21 mouse cellular contexts compared by ENCODE assay signal in the genomic region with DNA sequence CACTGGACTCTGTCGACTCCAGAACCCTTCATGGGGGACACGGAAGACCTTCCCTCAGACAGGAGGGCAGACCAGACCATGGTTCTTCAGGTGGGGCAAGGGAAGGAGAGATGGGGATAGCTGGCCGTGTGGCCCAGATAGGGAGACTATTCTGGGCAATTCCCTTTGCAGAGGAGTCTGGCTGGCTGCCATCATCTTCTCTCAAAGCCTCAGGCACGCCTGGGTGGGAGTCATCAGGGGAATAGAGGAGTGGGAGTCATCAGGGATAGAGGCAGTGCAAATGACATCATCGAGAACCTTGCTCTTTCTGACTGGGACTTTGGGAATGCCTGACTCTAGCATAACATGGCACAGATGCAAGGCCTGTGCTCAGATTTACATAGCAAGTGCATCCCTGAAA. TPM values are rescaled to one million over a fixed set of nuclear protein-coding genes. Genes with fewer than 3 reads are reported as not detected.
"Had no signal": no experiment of that assay in that cellular context is flagged by ENCODE, and none has a peak within 500 bp of the region (broad histone marks: within the 10 kb centered on the region; RNA-seq: fewer than 3 reads in every experiment).

No protein-coding gene starts in this region.

- H3K27me3 ChIP-seq: kidney, embryonic 15.5 days; limb, embryonic 13.5 days; neural tube, embryonic 15.5 days; stomach, embryonic 15.5 days had no signal

- H3K4me1 ChIP-seq: kidney, embryonic 15.5 days; limb, embryonic 13.5 days; stomach, embryonic 15.5 days had no signal

- H3K36me3 ChIP-seq: kidney, embryonic 15.5 days; limb, embryonic 13.5 days; midbrain, embryonic 12.5 days; neural tube, embryonic 15.5 days; stomach, embryonic 15.5 days had no signal

- H3K4me2 ChIP-seq: kidney, embryonic 15.5 days; limb, embryonic 13.5 days; midbrain, embryonic 12.5 days; neural tube, embryonic 15.5 days; stomach, embryonic 15.5 days had no signal

- H3K9me3 ChIP-seq: kidney, embryonic 15.5 days; limb, embryonic 13.5 days; midbrain, embryonic 12.5 days; neural tube, embryonic 15.5 days; stomach, embryonic 15.5 days had no signal

- H3K4me3 ChIP-seq: kidney, embryonic 15.5 days; limb, embryonic 13.5 days; midbrain, embryonic 12.5 days; myocyte; neural tube, embryonic 15.5 days; stomach, embryonic 15.5 days had no signal

- DNase-seq: kidney, adult 2 months; kidney, postnatal 14 days; lung, adult 18-20 months; thymus, postnatal 36 days had no signal

- H3K9ac ChIP-seq: kidney, embryonic 15.5 days; limb, embryonic 13.5 days; liver, embryonic 14.5 days; midbrain, embryonic 12.5 days; neural tube, embryonic 15.5 days; stomach, embryonic 15.5 days had no signal

- H3K27ac ChIP-seq: kidney, embryonic 15.5 days; limb, embryonic 13.5 days; liver, embryonic 14.5 days; midbrain, embryonic 12.5 days; neural tube, embryonic 15.5 days; stomach, embryonic 15.5 days had no signal

RNA-seq across cellular contexts. Expression of gene Cacna1s, which starts 11.4 kb away (rescaled TPM):
- total RNA-seq: megakaryocyte-erythroid progenitor cell, adult 5-6 weeks had no signal
- polyA plus RNA-seq: liver, adult 2 months; liver, embryonic 14.5 days had no signal

RNA-seq across cellular contexts. Expression of gene Ascl5, which starts 13.4 kb away (rescaled TPM):
- total RNA-seq: layer of hippocampus, adult 8-10 months; layer of hippocampus, postnatal 14 days; liver, adult 2 months; megakaryocyte-erythroid progenitor cell, adult 5-6 weeks had no signal
- polyA plus RNA-seq: kidney, adult 2 months; kidney, embryonic 15.5 days; large intestine, adult 2 months; limb, embryonic 13.5 days; liver, adult 2 months; liver, embryonic 14.5 days; lung, embryonic 16.5 days; midbrain, embryonic 12.5 days; neural tube, embryonic 11.5 days; neural tube, embryonic 15.5 days; spleen, adult 2 months; testis, adult 2 months; thymus, postnatal 0 days had no signal

RNA-seq across cellular contexts. Expression of gene Igfn1, which starts 57.8 kb away (rescaled TPM):
- total RNA-seq: liver, adult 2 months; megakaryocyte-erythroid progenitor cell, adult 5-6 weeks had no signal
- polyA plus RNA-seq: large intestine, adult 2 months; liver, adult 2 months; liver, embryonic 14.5 days; lung, embryonic 16.5 days; midbrain, embryonic 12.5 days; neural tube, embryonic 11.5 days; neural tube, embryonic 15.5 days; spleen, adult 2 months had no signal
